Mouse (Mus musculus): ENCODE data around the gene Tbx5. TPM values are rescaled to one million over a fixed set of nuclear protein-coding genes. Genes with fewer than 3 reads are reported as not detected.

Gene Tbx5
- polyA plus RNA-seq, 1 experiment, result not detected

DNA sequence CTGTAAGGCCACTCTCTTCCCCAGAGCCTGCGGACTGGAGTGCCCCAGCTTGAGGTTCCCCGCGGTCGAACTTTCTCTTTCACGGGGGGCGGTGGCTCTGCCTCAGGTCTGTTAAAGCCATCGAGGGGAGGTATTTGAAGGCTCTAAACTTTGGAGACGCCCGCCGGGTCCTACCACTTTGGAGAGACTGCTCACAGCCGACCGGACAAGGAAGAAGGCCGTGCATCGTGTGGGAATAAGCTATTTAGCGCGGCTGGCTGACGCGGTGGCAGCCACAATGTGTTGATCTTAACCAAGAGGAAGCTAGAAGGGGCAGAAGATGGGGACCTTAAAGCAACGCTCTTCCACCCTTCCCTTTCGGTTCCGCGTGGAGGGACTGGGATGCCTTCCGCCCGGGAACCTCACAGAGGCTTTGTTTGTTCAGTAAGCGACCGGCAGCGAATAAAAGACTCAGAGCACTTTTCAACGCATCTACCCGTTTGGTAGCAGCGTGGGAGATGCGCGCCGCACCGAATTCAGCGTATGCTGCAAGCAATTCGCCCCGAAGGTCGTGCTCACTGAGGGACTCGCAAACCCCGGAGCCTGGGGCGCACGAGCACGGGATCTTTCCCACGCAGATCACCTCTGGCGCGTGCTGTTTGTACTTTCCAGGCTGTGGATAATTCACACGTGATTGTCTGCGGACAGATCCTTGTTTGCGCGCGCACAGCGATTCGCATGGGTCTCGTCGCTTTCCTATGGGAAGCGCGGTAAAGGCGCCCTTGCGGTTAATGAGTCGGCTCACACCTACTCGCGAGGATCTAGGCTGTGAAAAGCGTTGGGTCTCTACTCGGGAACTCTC lies 28.8 kb upstream of the Tbx5 start:
- Histone ChIP-seq H3K4me1 (ENCODE audit: control insufficient read depth, insufficient read depth, insufficient read length) (no peaks in the 10 kb centered on the region), H3K27me3 (ENCODE audit: control insufficient read depth, insufficient read depth, low read length) (peaks cover 10% of the 10 kb centered on the region), H3K36me3 (ENCODE audit: control insufficient read depth, insufficient read depth, low read length) (no peaks in the 10 kb centered on the region), H3K4me3 (ENCODE audit: extremely low read depth, insufficient read depth, insufficient read length) (no peak overlapping the region), H3K27ac (ENCODE audit: insufficient read depth, low read length) (no peak overlapping the region)
- WGBS, result 3% methylated on average over 64 of the region's 64 CpGs
- DNase-seq (ENCODE audit: low read depth in 1 of 2, low spot score in 2 of 2), result no peak
- TF ChIP-seq CTCF (IDR thresholded peaks at IDR 0.05; ENCODE audit: extremely low read depth, insufficient read depth, insufficient read length, insufficient replicate concordance) (no peak), POLR2A (IDR thresholded peaks at IDR 0.05; ENCODE audit: low read depth, low read length) (no peak)

DNA sequence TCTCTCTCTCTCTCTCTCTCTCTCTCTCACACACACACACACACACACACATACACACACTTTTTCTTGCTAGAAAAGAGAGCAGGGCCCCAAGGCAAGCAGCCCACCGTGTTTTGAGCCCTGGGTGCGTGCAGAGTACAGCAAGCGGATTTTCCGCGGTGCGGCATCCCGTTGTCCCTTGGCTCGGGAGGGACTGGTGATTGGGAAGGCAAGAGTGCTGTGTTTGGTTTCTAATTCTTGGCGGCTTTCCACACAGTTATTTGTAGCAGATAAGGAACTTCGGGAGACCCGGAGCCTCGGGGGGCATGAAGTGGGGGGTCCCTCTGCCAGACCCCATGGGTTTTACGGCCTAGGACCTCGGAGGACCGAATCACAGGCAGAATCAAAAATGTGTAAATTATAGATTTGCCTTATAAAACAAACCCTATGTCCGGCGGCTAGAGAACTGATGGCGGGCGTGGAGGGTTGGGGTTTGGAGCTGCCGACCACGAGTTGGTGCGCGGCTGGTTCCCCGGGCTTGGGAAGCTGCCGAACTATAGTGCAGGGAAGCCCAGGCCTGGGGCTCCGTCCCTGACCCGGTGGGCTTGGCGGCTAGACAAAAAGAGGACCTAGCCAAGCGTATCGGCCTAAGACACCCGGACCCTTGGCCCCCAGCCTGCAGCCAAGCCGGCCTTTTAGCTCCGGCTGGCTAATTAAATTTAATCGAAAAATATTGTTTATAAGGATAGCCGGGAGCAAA lies 28.0 kb upstream of the Tbx5 start:
- no peaks in the 10 kb centered on the region for H3K4me1 ChIP-seq (ENCODE audit: control insufficient read depth, insufficient read depth, insufficient read length)
- 7% methylated on average over 35 of the region's 35 CpGs for WGBS
- no peaks in the 10 kb centered on the region for H3K36me3 ChIP-seq (ENCODE audit: control insufficient read depth, insufficient read depth, low read length)
- peaks cover 10% of the 10 kb centered on the region for H3K27me3 ChIP-seq (ENCODE audit: control insufficient read depth, insufficient read depth, low read length)
- DNase-seq (ENCODE audit: low read depth in 1 of 2, low spot score in 2 of 2), result no peak
- H3K4me3 ChIP-seq (ENCODE audit: extremely low read depth, insufficient read depth, insufficient read length), result no peak overlapping the region
- no peak overlapping the region for H3K27ac ChIP-seq (ENCODE audit: insufficient read depth, low read length)
- TF ChIP-seq POLR2A (IDR thresholded peaks at IDR 0.05; ENCODE audit: low read depth, low read length), result no peak
- no peak for TF ChIP-seq CTCF (IDR thresholded peaks at IDR 0.05; ENCODE audit: extremely low read depth, insufficient read depth, insufficient read length, insufficient replicate concordance)

DNA sequence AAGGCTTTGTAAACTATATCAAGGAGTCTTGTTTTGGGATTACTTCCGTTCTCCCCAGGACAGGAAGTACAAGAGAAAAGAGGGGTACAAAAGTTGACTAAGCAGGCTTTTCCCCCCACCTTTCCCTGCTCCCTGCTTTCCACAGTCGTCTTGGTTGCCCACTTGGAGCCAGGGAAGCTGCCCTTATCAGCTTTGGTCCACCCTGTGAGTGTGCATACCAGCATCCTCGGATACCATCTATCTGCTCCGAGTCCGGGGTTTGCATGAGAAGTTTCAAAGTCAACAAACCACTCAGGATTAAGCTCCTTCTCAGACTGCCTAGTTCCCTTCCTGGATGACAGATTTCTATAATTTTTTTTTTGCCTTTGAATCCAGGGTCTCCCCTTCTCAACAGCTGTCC lies 26.8 kb upstream of the Tbx5 start:
- H3K36me3 ChIP-seq (ENCODE audit: control insufficient read depth, insufficient read depth, low read length), result no peaks in the 10 kb centered on the region
- H3K4me1 ChIP-seq (ENCODE audit: control insufficient read depth, insufficient read depth, insufficient read length), result no peaks in the 10 kb centered on the region
- no peak overlapping the region for H3K27ac ChIP-seq (ENCODE audit: insufficient read depth, low read length)
- TF ChIP-seq POLR2A (IDR thresholded peaks at IDR 0.05; ENCODE audit: low read depth, low read length), result no peak
- TF ChIP-seq CTCF (IDR thresholded peaks at IDR 0.05; ENCODE audit: extremely low read depth, insufficient read depth, insufficient read length, insufficient replicate concordance), result no peak
- no peak for DNase-seq (ENCODE audit: low read depth in 1 of 2, low spot score in 2 of 2)
- H3K27me3 ChIP-seq (ENCODE audit: control insufficient read depth, insufficient read depth, low read length), result peaks cover 9% of the 10 kb centered on the region
- H3K4me3 ChIP-seq (ENCODE audit: extremely low read depth, insufficient read depth, insufficient read length), result no peak overlapping the region
- 4% methylated on average over 5 of the region's 5 CpGs for WGBS

DNA sequence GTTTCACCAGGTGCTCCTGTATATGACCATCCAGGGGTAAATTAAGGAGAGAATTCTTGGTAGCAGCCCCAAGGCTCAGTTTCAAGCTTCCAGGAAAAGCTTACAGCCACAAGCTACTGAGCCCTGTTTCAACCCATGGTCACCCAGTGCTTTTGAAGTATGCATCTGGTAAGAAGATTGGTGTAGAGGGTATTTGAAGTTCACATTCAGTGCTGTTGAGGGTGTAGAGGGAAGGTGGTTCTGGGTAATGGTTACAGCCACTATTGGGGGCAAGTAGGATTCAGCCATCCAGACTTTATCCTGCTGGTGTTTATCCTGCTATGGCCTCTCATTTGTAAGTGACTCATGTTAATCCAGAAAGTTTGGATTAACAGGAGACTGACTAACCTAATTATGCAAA lies 26.0 kb upstream of the Tbx5 start:
- TF ChIP-seq POLR2A (IDR thresholded peaks at IDR 0.05; ENCODE audit: low read depth, low read length) (no peak), CTCF (IDR thresholded peaks at IDR 0.05; ENCODE audit: extremely low read depth, insufficient read depth, insufficient read length, insufficient replicate concordance) (no peak)
- H3K27me3 ChIP-seq (ENCODE audit: control insufficient read depth, insufficient read depth, low read length), result peaks cover 8% of the 10 kb centered on the region
- H3K36me3 ChIP-seq (ENCODE audit: control insufficient read depth, insufficient read depth, low read length), result no peaks in the 10 kb centered on the region
- H3K4me1 ChIP-seq (ENCODE audit: control insufficient read depth, insufficient read depth, insufficient read length), result no peaks in the 10 kb centered on the region
- no peak overlapping the region for H3K4me3 ChIP-seq (ENCODE audit: extremely low read depth, insufficient read depth, insufficient read length)
- no peak for DNase-seq (ENCODE audit: low read depth in 1 of 2, low spot score in 2 of 2)
- no peak overlapping the region for H3K27ac ChIP-seq (ENCODE audit: insufficient read depth, low read length)

DNA sequence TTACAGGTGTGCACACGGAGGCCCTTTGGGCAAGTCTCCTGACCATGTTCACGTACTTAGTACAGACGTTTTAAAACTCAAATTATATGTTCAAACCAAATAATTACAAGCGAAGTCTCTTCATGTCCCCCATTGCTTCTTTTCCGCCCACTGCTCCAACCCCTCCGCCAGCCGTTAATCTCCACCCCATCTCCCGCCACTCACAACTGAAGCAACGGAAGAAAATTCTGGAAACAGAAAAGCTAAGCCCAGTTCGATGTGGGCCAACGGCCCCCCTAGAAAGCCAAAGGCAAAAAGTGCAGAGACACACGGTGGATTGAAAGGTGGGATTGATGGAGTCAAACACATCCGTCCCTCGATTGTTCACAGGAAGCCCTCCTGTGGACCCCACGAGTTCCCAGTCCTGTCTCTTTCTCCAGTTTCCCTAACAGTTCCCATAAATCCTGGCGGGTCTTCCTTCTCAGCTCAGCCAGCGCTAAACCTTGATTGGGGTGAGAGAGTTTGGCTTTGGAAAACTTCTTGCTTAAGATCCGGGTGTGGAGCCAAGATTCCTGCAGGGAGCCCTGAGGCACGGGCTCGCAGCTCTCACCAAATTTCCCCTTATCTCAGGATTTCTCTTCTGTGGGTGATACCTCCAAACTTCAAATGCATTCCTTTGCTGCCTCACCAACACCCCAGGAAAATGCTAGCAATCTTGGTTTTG lies 24.8 kb upstream of the Tbx5 start:
- 11% methylated on average over 20 of the region's 20 CpGs for WGBS
- no peak for TF ChIP-seq CTCF (IDR thresholded peaks at IDR 0.05; ENCODE audit: extremely low read depth, insufficient read depth, insufficient read length, insufficient replicate concordance)
- no peak for TF ChIP-seq POLR2A (IDR thresholded peaks at IDR 0.05; ENCODE audit: low read depth, low read length)
- H3K36me3 ChIP-seq (ENCODE audit: control insufficient read depth, insufficient read depth, low read length), result no peaks in the 10 kb centered on the region
- peaks cover 8% of the 10 kb centered on the region for H3K27me3 ChIP-seq (ENCODE audit: control insufficient read depth, insufficient read depth, low read length)
- DNase-seq (ENCODE audit: low read depth in 1 of 2, low spot score in 2 of 2), result no peak
- H3K4me1 ChIP-seq (ENCODE audit: control insufficient read depth, insufficient read depth, insufficient read length), result no peaks in the 10 kb centered on the region
- no peak overlapping the region for H3K4me3 ChIP-seq (ENCODE audit: extremely low read depth, insufficient read depth, insufficient read length)
- no peak overlapping the region for H3K27ac ChIP-seq (ENCODE audit: insufficient read depth, low read length)

DNA sequence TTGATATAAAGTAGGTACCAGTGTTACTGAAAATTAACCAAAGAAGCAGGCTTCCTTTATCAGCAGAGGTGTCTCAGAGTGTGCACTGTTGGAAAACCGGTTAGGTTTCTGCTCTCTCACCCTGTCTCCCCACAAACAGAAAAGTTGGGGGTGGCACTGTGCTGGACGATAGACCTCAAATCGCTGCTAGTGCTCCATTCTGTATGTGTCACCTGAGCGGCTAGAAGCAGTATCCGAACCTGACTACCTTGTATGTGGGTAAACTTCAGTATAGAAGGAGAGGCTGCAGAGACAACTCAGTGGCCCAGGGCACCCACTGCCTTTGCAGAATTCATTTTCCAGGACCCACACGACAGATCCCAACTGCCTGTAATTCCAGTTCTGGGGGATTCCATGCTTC lies 23.8 kb upstream of the Tbx5 start:
- Histone ChIP-seq H3K4me3 (ENCODE audit: extremely low read depth, insufficient read depth, insufficient read length) (no peak overlapping the region), H3K4me1 (ENCODE audit: control insufficient read depth, insufficient read depth, insufficient read length) (no peaks in the 10 kb centered on the region), H3K27ac (ENCODE audit: insufficient read depth, low read length) (no peak overlapping the region), H3K27me3 (ENCODE audit: control insufficient read depth, insufficient read depth, low read length) (peaks cover 3% of the 10 kb centered on the region; the same call in 1 of the 2 replicates), H3K36me3 (ENCODE audit: control insufficient read depth, insufficient read depth, low read length) (no peaks in the 10 kb centered on the region)
- WGBS, result 40% methylated on average over 6 of the region's 6 CpGs
- no peak for DNase-seq (ENCODE audit: low read depth in 1 of 2, low spot score in 2 of 2)
- TF ChIP-seq CTCF (IDR thresholded peaks at IDR 0.05; ENCODE audit: extremely low read depth, insufficient read depth, insufficient read length, insufficient replicate concordance) (no peak), POLR2A (IDR thresholded peaks at IDR 0.05; ENCODE audit: low read depth, low read length) (no peak)

Measured in spleen, adult 2 months (tissue).